Mouse (Mus musculus): ENCODE measurements around the gene Sncg. TPM values are rescaled to one million over a fixed set of nuclear protein-coding genes. Genes with fewer than 3 reads are reported as not detected.
"Not testable (repeated sequence)": the region's sequence is repeated elsewhere in the genome, so short reads cannot be mapped to it uniquely, and the experiment has no call there.

The Sncg gene
- total RNA-seq, 2 experiments from 2014 or later, result not detected

GRCm38 (mm10) chr14:34372646-34373045, 1.9 kb downstream of the Sncg start:
- ATAC-seq (replicated peaks; ENCODE audit: low FRiP score, poor library complexity, severe bottlenecking), result no peak

- peak; percentile 35; the same call in 1 of the 2 replicates for ATAC-seq (replicated peaks; ENCODE audit: low FRiP score, poor library complexity, severe bottlenecking)
Observed at GRCm38 (mm10) chr14:34371763-34372162, 2.8 kb downstream of the Sncg start.

GRCm38 (mm10) chr14:34370921-34371320, 3.7 kb downstream of the Sncg start:
- no peak for ATAC-seq (replicated peaks; ENCODE audit: low FRiP score, poor library complexity, severe bottlenecking)

- no peak for ATAC-seq (replicated peaks; ENCODE audit: low FRiP score, poor library complexity, severe bottlenecking)
Observed at GRCm38 (mm10) chr14:34370203-34370602, 4.4 kb downstream of the Sncg start.

GRCm38 (mm10) chr14:34365147-34365507, 9.5 kb downstream of the Sncg start:
- no peak for ATAC-seq (replicated peaks; ENCODE audit: low FRiP score, poor library complexity, severe bottlenecking)

GRCm38 (mm10) chr14:34364254-34365146, 10.1 kb downstream of the Sncg start:
- not testable (repeated sequence) for ATAC-seq (replicated peaks; ENCODE audit: low FRiP score, poor library complexity, severe bottlenecking)

GRCm38 (mm10) chr14:34363490-34364253, 10.9 kb downstream of the Sncg start:
- ATAC-seq (replicated peaks; ENCODE audit: low FRiP score, poor library complexity, severe bottlenecking), result no peak

GRCm38 (mm10) chr14:34362726-34363445, 11.7 kb downstream of the Sncg start:
- no peak for ATAC-seq (replicated peaks; ENCODE audit: low FRiP score, poor library complexity, severe bottlenecking)

GRCm38 (mm10) chr14:34362135-34362534, 12.5 kb downstream of the Sncg start:
- ATAC-seq (replicated peaks; ENCODE audit: low FRiP score, poor library complexity, severe bottlenecking), result no peak

GRCm38 (mm10) chr14:34360251-34360650, 14.3 kb downstream of the Sncg start:
- ATAC-seq (replicated peaks; ENCODE audit: low FRiP score, poor library complexity, severe bottlenecking), result no peak

GRCm38 (mm10) chr14:34359676-34360244, 14.8 kb downstream of the Sncg start:
- no peak for ATAC-seq (replicated peaks; ENCODE audit: low FRiP score, poor library complexity, severe bottlenecking)

- no peak for ATAC-seq (replicated peaks; ENCODE audit: low FRiP score, poor library complexity, severe bottlenecking)
Observed at GRCm38 (mm10) chr14:34357671-34358455, 16.7 kb downstream of the Sncg start.

GRCm38 (mm10) chr14:34355301-34355700, 19.3 kb downstream of the Sncg start, which contains the start of gene Fam25c:
Fam25c (minus strand) TSS chr14:34355433.
- ATAC-seq (replicated peaks; ENCODE audit: low FRiP score, poor library complexity, severe bottlenecking), result no peak

GRCm38 (mm10) chr14:34354456-34354855, 20.1 kb downstream of the Sncg start:
- no peak for ATAC-seq (replicated peaks; ENCODE audit: low FRiP score, poor library complexity, severe bottlenecking)

- ATAC-seq (replicated peaks; ENCODE audit: low FRiP score, poor library complexity, severe bottlenecking), result no peak
Observed at GRCm38 (mm10) chr14:34353326-34353725, 21.3 kb downstream of the Sncg start.

- ATAC-seq (replicated peaks; ENCODE audit: low FRiP score, poor library complexity, severe bottlenecking), result no peak
Observed at GRCm38 (mm10) chr14:34352523-34352922, 22.1 kb downstream of the Sncg start.

- ATAC-seq (replicated peaks; ENCODE audit: low FRiP score, poor library complexity, severe bottlenecking), result no peak
Observed at GRCm38 (mm10) chr14:34351660-34352059, 22.9 kb downstream of the Sncg start.

GRCm38 (mm10) chr14:34349007-34349406, 25.6 kb downstream of the Sncg start:
- ATAC-seq (replicated peaks; ENCODE audit: low FRiP score, poor library complexity, severe bottlenecking), result no peak

- no peak for ATAC-seq (replicated peaks; ENCODE audit: low FRiP score, poor library complexity, severe bottlenecking)
Observed at GRCm38 (mm10) chr14:34348301-34348700, 26.3 kb downstream of the Sncg start.
